Mouse (Mus musculus): ENCODE measurements around the gene March4.

March4 gene

DNA sequence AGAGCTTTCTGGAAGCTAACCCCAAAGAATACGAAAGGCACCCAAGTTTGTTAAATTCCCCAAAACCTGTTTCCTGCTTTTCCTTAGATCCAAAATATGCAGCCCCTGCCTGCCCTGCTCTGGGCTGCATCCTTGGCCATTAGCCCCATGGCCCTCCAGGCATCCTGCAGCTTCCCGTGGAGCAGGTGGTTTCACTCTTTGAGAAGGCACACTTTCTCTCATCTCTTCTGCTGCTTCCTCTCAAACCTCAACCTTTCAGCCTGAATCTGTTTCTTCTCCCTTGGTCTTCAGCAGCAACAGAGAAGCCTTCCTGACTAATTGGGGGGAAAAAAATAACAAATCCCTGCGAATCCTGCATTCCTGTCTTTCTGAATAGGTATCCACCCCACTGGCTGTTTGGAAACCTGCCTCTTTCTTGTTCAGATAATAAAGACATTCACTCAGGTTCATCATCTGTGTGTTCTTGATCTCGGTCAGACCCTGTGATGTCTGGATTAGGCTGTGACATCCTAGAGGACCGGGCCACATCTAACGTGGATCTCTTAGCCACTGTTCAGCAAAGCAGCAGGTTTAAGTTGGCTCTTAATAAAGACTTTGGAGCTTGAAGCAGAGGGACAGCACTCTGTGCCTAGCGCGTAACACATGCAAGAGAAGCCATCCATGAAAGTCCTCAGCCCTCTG lies 6.1 kb downstream of the March4 start:
- no peak for DNase-seq (ENCODE audit: low spot score)

DNA sequence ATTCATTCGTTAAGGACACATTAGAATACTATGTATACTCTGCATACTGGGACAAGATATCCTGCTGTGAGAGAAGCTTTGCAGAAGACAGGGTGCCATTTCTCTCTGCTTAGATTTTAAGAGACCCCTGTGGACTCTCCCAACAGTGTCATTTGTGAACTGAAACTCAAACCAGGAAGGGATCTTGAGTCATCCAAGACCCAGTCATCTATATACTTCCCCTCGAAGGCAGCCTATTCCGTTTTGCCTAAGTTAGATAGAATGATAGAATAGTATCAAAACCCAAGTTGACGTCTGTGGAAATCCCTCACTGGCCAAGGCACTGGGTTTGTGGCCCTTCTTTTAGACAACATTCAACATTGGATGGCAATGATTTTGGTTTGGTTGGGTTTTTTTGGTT lies 7.5 kb downstream of the March4 start:
- no peak for DNase-seq (ENCODE audit: low spot score)

DNA sequence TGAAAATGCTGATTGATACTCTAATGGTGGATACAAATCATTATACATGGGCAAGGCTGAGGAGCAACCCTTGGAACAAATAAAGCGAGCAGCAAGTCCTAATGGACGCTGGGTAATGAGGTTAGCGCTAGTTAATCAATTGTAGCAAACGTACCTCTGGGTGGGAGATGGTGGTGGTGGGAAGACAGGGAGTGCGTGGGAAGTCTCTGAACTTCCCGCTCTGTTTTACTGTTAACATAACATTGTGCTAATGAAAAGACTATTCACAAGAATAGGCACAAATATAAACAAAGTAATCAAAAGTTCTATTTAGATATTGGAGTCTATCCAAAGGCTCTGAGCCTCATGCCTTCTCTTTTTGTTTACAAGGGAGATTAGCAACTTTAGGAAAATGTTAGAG lies 13.1 kb downstream of the March4 start:
- DNase-seq (ENCODE audit: low spot score): no peak

DNA sequence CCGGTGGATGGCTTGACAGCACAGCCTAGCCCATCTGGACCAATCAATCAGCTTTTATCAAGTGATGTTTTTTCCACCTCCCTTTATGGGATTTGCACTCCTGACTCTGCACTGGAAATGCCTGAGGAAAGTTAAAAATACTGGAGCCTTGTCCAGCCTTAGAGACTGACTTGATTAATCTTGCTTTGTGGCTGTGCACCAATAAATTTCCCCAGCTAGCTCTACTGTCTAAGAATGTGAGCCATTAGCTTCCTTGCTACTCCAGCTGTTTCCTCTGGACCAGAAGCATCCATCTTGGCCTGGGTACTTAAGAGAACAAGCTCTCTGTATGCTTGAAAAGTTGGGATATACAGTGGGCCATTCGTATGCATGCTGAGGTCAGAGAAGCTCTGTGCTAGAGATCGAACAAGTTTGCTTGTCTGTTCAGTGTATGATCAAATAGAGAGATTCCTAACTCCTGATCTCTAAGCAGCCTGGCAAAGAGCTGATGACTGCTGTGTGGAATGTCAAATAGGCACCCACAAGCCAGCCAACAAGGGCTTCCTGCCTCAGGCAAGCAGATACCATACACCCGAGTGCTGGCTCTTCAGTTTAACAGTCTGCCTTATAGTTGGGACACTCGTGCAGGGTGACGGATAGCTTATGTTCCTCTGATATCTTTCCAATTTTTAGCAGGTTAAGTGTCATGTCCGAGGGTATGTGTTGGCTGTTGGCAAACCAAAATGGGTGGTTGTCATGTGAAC lies 25.8 kb downstream of the March4 start:
- no peak for DNase-seq (ENCODE audit: low spot score)

DNA sequence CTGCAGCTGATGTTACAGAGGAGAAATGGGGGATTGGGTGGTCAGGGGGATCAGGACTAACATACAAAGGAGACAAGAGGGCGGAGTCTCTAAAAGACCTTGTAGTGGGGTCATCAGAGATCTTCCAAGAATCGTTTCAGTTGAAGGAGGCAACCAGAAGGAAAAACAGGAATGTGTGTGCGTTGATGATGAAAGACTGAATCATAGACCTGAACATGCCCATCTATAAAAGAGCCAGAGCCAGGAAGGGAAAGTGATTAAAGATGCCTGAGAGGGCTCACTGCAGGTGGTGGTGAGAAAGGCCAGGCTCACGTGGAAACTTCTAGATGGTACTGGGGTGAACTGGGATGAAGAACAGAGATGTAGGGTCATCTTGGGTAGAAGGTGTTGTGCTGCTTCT lies 27.2 kb downstream of the March4 start:
- DNase-seq (ENCODE audit: low spot score): no peak

DNA sequence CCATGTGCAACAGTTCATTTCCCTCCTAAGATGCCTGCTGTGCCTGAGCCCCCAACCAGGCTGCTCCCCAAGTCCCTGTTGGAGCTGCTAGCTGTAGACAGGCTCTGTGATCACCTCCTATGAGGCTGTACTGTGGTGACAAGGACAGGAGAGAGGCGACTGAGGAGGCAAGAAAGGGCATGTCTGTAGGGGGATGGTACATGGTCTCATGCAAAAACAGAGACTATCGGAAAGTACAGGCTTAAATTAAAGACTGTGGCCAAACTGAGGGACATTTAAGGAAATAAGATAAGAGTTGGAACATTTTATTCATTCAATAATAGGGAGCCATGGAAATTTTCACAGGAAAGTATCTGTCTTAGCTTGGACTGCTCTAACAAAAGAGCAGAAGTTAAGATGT lies 29.1 kb downstream of the March4 start:
- DNase-seq (ENCODE audit: low spot score): no peak

DNA sequence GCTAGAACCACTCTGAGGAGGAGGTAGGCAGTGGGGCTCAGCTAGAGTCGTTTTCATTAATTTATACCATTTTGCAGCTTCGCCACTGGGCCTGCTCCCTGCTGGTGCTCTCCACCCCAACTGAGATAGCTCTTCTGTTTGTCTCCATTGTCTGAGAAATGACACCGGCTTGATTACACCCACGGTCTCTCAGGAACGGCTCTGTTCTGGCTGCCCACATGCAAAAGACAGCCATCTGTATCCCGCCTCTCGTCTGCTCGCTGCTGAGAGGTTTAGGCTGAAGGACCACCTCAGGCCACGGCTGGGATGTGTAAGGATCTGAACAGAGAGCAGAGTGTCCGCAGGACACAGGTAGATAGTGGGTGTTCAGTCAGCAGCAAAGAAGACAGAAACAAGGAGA lies 30.5 kb downstream of the March4 start:
- no peak for DNase-seq (ENCODE audit: low spot score)

DNA sequence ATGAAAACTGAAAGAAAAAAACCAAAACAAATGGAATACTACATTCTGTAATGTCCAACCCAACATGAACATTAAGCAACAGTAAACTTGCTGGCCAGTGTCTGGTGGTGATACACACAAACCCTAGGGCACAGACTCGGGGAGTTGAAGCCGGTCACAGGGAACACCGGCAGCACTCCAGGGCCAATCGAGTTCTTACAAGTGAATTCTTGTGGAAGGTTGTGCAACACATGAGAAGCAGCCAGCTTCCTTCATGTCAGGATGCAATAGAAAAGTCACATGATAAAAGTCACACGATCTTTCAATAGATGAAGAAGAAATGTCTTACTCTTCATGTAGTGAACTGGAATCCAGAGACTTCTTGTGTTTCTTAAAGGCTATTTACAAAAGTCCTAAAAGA lies 39.1 kb downstream of the March4 start:
- no peak for DNase-seq (ENCODE audit: low spot score)

DNA sequence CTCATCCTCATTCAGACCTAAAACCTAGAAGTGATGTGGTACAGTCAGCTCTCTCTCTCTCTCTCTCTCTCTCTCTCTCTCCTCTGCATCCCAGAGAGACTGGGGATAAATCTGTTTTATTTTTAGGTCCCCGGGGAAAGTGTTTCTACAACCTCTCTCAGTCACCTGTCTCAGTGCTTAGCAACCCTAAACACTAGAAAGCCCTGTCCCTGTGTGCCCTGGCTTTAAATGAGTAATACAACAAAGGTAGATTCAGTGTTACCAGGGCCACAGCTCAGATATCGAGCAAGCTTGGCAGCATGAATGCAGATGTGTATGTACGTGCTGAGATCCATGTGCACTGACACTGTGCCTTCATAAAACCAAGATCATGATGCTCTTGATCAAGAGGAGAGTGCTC lies 43.3 kb downstream of the March4 start:
- no peak for DNase-seq (ENCODE audit: low spot score)

DNA sequence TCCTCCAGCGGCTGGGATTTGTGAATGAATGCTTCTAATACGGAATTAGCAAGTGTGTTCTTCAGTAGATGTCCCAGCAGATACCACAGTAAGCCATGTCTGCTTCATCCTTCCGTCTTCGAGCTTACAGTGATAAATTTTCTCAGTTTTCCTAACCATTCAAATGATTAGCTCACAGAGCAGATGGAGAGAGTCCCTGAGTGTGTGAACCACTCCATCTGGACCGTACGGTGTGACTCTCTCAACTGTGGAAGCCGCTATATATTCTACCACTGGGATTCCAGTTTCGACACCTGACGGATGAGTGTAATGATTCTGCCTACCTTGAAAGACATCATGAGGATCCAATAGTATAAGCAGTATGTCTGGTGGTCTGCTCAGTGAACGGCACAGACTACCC lies 44.1 kb downstream of the March4 start:
- DNase-seq (ENCODE audit: low spot score): no peak

DNA sequence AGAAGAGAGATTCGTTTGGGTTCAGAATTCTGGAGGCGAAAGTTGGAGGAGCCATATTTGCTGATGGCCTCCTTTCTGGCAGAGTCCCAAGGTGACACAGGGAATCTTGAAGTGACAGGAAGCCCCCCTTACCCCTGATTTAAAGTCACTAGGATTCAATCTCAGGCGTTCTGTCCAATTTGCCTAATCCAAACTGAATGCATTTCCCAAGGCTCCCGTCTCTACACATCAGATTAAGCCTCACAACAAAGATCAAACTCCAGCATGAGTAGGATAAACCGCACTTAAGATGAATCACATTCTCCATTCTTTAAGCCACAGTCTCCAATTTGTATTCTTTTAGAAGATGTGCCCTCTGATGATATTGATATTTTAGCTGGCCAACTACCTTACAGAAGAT lies 45.4 kb downstream of the March4 start:
- no peak for DNase-seq (ENCODE audit: low spot score)

DNA sequence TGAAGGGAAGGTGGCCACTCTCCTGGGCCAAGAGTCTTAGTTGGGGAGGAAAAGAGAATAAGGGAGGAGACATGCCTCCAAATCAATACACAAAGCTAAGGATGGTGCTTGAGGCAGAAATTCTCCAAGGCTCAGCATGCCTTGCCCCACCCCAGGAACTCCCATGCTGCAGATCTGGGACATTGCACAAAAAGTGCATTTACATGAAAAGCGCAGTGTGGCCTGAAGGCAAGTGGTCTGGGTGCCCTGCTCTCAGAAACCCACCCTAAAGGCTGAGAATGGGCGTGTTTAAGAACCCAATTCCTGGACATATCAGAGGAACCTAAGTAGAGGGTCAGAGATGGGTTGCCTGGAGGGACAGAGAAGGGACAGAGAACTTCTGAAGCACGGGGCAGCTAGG lies 45.9 kb downstream of the March4 start:
- no peak for DNase-seq (ENCODE audit: low spot score)

DNA sequence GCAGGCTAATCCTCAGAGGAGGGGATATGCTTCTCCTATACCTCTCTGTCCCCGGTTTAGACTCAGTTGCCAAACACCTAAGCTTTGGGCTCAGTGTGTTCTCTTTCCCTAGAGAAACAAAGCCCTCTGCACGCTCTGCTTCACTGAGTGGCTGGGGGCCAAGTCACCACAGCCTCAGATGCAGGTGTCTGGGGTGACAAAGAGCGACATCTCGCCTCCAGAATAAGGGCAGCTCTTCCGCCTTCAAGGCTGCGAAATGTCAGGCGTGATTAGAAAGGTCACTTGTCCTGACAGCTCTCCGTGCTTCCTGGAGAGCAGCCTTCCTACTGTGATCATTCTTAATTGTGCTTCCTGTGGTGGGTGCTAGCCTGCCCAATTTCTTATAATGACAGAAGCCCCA lies 46.5 kb downstream of the March4 start:
- no peak for DNase-seq (ENCODE audit: low spot score)

DNA sequence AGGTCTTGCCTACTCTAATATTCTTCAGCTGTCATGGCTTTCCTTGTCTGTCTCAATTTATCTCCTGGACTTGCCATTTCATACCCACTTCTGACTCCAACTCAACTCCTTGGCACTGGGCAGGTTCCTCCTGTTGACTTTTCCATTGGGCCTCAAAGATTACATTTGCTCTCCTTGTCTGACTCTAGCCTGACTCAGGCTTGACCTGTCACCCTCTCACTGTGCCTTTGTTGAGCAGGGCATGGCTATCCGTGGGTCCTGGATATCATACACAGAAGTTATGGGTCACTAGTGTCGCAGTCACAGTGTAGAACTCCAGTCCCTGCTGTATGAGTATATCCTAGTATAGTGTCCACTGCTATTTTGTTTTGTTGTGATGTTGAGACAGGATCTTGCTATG lies 60.1 kb downstream of the March4 start:
- no peak for DNase-seq (ENCODE audit: low spot score)

DNA sequence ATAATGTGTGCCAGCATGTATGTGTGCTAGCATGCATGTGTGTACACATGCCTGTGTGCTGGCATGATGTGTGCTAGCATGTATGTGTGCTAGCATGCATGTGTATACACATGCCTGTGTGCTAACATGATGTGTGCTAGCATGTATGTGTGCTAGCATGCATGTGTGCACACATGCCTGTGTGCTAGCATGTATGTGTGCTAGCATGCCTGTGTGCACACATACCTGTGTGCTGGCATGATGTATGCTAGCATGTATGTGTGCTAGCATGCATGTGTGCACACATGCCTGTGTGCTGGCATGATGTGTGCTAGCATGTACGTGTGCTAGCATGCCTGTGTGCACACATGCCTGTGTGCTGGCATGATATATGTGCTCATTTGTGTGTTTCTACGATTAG lies 67.7 kb downstream of the March4 start:
- DNase-seq (ENCODE audit: low spot score): no peak

DNA sequence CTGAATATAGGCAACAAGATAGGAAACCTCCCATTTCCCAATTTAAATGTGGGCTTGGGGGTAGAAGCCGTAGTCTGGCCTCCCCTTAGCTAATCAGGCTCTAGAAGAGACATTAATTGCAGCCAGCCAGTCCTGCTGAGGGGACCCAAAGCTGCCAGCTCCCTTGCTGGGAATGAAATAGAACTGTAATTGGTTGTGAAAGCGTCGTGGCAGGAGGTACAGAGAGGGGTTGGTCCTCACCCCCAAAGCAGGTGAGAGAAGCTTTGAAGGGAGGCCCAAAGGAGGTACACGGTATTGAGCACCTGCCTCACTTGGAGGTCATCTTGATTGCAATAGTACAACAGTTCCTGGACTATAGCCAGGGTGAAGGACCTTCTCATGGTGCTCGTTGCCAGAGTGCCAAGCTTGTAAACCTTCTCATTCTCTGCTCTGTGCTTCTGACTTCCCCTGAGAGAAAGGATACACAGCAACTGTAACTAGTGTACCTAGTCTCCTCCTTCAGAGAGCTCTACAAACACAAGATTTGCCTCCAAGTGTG lies 68.2 kb downstream of the March4 start:
- no peak for DNase-seq (ENCODE audit: low spot score)

DNA sequence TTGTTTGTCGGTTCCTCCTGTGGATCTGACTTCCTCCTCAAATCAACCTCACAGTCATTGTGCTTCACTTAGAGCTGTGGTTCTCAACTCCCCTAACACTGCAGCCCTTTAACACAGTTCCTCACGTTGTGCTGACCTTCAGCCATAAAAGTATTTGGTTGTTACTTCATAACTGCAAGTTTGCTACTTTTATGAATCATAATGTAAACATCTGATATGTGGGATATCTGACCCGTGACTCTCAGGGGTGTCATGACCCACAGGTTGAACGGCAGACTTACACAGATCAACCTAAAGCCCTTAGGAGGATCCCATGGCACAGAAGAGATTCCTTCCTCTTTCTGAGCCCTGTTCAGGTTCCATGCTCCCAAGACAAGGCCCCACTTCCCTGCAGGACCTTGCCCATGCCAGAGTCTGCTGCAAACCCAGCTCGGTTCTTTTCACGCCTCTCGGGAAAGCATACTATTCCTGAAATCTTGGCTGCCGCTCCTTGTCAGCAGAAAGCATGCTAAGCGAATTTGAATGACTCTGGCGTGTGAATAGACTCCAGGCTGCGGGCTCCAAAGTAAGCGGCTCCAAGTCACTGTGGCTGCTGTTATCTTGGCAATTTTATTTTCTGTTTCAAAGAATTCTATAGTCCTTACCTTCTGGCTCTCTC lies 71.7 kb downstream of the March4 start:
- DNase-seq (ENCODE audit: low spot score): no peak

DNA sequence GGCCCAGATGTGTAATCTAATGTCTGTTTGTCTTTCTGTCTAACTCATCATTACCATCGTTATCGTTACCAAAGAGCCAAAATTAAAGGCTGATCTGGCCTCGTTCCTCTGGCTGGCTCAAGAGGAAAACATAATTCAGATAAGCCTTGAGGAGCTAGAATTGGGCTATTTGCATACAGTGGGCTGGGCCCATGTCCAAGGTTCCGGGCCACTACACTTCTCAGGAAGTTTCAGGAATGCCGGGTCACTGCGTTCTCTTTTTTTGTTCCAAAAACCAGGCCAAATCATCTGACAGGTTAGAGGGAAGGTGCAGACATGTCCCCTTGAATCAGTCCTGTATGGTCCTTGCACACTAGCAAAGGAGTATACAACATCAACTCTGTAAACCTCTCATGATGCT lies 74.2 kb downstream of the March4 start:
- peak; percentile 10 for DNase-seq (ENCODE audit: low spot score)

DNA sequence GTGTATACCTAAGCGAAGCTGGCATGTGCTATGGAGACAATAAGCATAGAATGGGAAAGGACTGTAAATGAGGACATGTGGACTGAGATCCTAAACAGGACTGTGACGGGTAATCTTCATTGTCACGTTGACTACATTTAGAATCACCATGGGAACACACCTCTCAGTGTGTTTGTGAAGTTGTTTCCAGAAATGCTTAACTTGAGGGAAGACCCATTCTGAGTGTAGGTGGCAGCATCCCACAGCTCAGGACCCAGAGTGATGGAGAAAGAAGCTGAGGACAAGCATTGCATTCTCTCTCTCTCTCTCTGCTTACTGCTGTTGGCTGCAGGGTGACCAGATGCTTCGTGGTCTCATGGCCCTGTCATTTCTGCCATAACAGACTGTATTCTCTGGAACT lies 79.1 kb downstream of the March4 start:
- no peak for DNase-seq (ENCODE audit: low spot score)

DNA sequence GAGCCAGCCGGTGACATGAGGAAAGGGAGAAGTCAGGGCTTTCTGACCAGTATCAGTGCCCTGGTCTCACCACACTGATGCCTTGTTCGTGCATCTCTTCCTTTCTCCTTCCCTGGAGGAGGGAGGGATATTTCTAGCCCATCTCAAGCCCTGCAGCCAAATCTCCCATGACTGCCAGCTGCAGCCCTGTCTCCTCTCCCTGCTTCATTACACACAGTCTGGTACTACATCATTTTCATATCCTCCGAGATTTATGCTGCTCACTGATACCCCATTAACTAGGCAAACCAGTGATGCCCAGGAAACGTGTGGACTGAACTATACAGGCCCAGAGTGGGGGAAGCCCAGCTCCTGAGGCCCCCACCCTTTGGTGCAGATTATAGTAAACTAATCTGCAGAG lies 80.8 kb downstream of the March4 start:
- no peak for DNase-seq (ENCODE audit: low spot score)

DNA sequence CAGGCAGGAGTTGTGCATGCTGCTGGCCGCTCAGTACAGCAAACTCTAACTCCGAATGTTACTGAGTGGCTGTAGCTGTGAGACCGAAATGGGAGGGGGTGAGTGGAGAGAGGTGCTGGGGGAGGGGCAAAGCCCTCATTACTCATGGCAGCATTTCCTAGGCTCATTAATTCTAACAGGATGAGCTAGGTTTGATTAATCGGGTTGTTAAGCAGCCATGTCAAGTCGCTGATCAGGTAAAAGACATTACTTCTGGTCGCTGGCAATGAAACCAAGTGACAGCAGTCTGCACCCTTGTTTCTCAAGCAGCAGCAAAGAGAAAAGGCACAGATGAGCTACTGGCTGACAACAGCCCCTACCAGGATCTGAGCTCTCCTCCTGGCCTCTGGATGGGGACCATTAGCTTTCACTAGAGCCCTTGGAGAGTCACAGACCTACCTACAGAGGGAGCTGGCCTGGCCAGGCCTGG lies 82.0 kb downstream of the March4 start:
- DNase-seq (ENCODE audit: low spot score): no peak

DNA sequence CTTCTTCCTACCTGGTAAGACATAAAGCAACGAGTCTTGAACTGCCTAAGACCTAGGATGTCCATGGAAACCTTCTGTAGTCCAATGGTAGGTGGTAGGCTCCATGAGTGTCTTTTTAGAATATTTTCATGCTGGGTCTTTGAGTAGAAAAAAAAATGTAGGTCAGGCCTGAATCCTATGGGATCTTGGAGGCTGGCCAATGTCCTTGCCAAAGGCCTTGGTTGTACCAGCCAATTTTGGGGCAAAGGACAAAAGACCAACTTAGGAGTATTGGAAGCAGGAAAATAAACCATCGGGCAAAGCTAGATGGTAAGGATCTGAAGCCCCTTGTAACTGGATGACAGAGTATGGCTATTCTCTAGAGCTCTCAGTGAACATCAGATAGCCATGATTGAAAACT lies 83.9 kb downstream of the March4 start:
- DNase-seq (ENCODE audit: low spot score): no peak

DNA sequence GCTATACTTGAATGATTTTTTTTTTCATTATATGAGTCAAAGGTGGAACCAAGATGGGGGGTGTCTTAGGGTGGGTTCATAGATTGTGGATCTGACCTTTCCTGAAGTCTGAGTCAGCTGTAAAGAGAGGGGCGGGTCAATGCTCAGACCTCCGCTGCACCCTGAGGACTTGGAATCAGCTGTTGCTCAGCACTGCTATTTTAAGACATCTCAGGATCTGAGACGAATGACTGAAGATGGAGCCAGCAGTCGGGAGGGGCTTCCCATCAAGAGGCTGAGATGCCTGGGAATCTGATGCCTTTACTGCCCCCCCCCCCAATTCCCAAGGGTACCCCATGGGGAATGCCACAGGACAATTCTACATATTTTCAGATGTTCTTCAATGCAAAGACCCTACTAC lies 85.9 kb downstream of the March4 start:
- DNase-seq (ENCODE audit: low spot score): no peak
